Mouse (Mus musculus): ENCODE results near the gene Lrpprc. TPM values are rescaled to one million over a fixed set of nuclear protein-coding genes. Genes with fewer than 3 reads are reported as not detected.

Gene Lrpprc
- polyA plus RNA-seq, 1 experiment from 2014 or later: 74.4 TPM

- Histone ChIP-seq H3K9ac (ENCODE audit: low read length) (no peak overlapping the region), H3K36me3 (ENCODE audit: control insufficient read depth, insufficient read depth, low read length) (peaks cover 55% of the 10 kb centered on the region), H3K4me3 (ENCODE audit: control insufficient read depth in 1 of 2, insufficient read depth in 1 of 2, low read depth in 1 of 2, low read length in 2 of 2) (no peak overlapping the region), H3K4me2 (ENCODE audit: low read length) (no peak overlapping the region), H3K9me3 (ENCODE audit: control insufficient read depth, low read length) (no peaks in the 10 kb centered on the region), H3K27ac (replicated peaks in 1 of 2; ENCODE audit: control insufficient read depth in 1 of 2, insufficient read depth in 1 of 2, low read depth in 2 of 2, low read length in 2 of 2) (no peak overlapping the region), H3K27me3 (ENCODE audit: control insufficient read depth, insufficient read depth, low read length) (no peaks in the 10 kb centered on the region), H3K4me1 (ENCODE audit: control insufficient read depth in 2 of 2, insufficient read depth in 2 of 2, low read length in 2 of 2) (no peaks in the 10 kb centered on the region; a peak in 1 of 4 replicates)
- no peak for ATAC-seq (ENCODE audit: insufficient number of reproducible peaks, insufficient read depth, low FRiP score, low read depth)
- 74% methylated on average over 8 of the region's 8 CpGs for WGBS
Measured at GRCm38 (mm10) chr17:84749297-84749696, 41.3 kb downstream of the Lrpprc start.

GRCm38 (mm10) chr17:84748152-84748682 is 42.4 kb downstream of the Lrpprc start:
- no peak overlapping the region for H3K4me3 ChIP-seq (ENCODE audit: control insufficient read depth in 1 of 2, insufficient read depth in 1 of 2, low read depth in 1 of 2, low read length in 2 of 2)
- no peak overlapping the region for H3K9ac ChIP-seq (ENCODE audit: low read length)
- H3K4me1 ChIP-seq (ENCODE audit: control insufficient read depth in 2 of 2, insufficient read depth in 2 of 2, low read length in 2 of 2): peaks cover 2% of the 10 kb centered on the region in 2 experiments; a peak in 3 of 4 replicates
- H3K4me2 ChIP-seq (ENCODE audit: low read length): no peak overlapping the region
- H3K27ac ChIP-seq (replicated peaks in 1 of 2; ENCODE audit: control insufficient read depth in 1 of 2, insufficient read depth in 1 of 2, low read depth in 2 of 2, low read length in 2 of 2): no peak overlapping the region
- no peaks in the 10 kb centered on the region for H3K27me3 ChIP-seq (ENCODE audit: control insufficient read depth, insufficient read depth, low read length)
- no peaks in the 10 kb centered on the region for H3K9me3 ChIP-seq (ENCODE audit: control insufficient read depth, low read length)
- no peak for ATAC-seq (ENCODE audit: insufficient number of reproducible peaks, insufficient read depth, low FRiP score, low read depth)
- H3K36me3 ChIP-seq (ENCODE audit: control insufficient read depth, insufficient read depth, low read length): peaks cover 51% of the 10 kb centered on the region
- 92% methylated on average over 9 of the region's 9 CpGs for WGBS

- 80% methylated on average over 6 of the region's 6 CpGs for WGBS
- Histone ChIP-seq H3K9ac (ENCODE audit: low read length) (no peak overlapping the region), H3K9me3 (ENCODE audit: control insufficient read depth, low read length) (no peaks in the 10 kb centered on the region), H3K36me3 (ENCODE audit: control insufficient read depth, insufficient read depth, low read length) (peaks cover 44% of the 10 kb centered on the region), H3K27me3 (ENCODE audit: control insufficient read depth, insufficient read depth, low read length) (no peaks in the 10 kb centered on the region), H3K4me1 (ENCODE audit: control insufficient read depth in 2 of 2, insufficient read depth in 2 of 2, low read length in 2 of 2) (peaks cover 3 to 11% of the 10 kb centered on the region in 2 experiments; a peak in 3 of 4 replicates), H3K4me3 (ENCODE audit: control insufficient read depth in 1 of 2, insufficient read depth in 1 of 2, low read depth in 1 of 2, low read length in 2 of 2) (no peak overlapping the region), H3K4me2 (ENCODE audit: low read length) (no peak overlapping the region), H3K27ac (replicated peaks in 1 of 2; ENCODE audit: control insufficient read depth in 1 of 2, insufficient read depth in 1 of 2, low read depth in 2 of 2, low read length in 2 of 2) (no peak overlapping the region)
- ATAC-seq (ENCODE audit: insufficient number of reproducible peaks, insufficient read depth, low FRiP score, low read depth): no peak
Measured at GRCm38 (mm10) chr17:84747212-84747611, 43.4 kb downstream of the Lrpprc start.

GRCm38 (mm10) chr17:84745001-84745400 is 45.6 kb downstream of the Lrpprc start:
- Histone ChIP-seq H3K4me2 (ENCODE audit: low read length) (no peak overlapping the region), H3K36me3 (ENCODE audit: control insufficient read depth, insufficient read depth, low read length) (peaks cover 25% of the 10 kb centered on the region), H3K4me3 (ENCODE audit: control insufficient read depth in 1 of 2, insufficient read depth in 1 of 2, low read depth in 1 of 2, low read length in 2 of 2) (no peak overlapping the region), H3K27me3 (ENCODE audit: control insufficient read depth, insufficient read depth, low read length) (no peaks in the 10 kb centered on the region), H3K9ac (ENCODE audit: low read length) (no peak overlapping the region), H3K27ac (replicated peaks in 1 of 2; ENCODE audit: control insufficient read depth in 1 of 2, insufficient read depth in 1 of 2, low read depth in 2 of 2, low read length in 2 of 2) (no peak overlapping the region), H3K9me3 (ENCODE audit: control insufficient read depth, low read length) (no peaks in the 10 kb centered on the region), H3K4me1 (ENCODE audit: control insufficient read depth in 2 of 2, insufficient read depth in 2 of 2, low read length in 2 of 2) (peaks cover 3 to 11% of the 10 kb centered on the region in 2 experiments; a peak in 3 of 4 replicates)
- WGBS: 65% methylated on average over 9 of the region's 9 CpGs
- ATAC-seq (ENCODE audit: insufficient number of reproducible peaks, insufficient read depth, low FRiP score, low read depth): no peak

- no peaks in the 10 kb centered on the region for H3K9me3 ChIP-seq (ENCODE audit: control insufficient read depth, low read length)
- WGBS: 80% methylated on average over 4 of the region's 4 CpGs
Measured at GRCm38 (mm10) chr17:84744256-84744655, 46.3 kb downstream of the Lrpprc start.

GRCm38 (mm10) chr17:84738073-84738797 is 52.4 kb downstream of the Lrpprc start:
- Histone ChIP-seq H3K4me1 (ENCODE audit: control insufficient read depth in 2 of 2, insufficient read depth in 2 of 2, low read length in 2 of 2) (peaks cover 2 to 9% of the 10 kb centered on the region in 2 experiments; a peak in 3 of 4 replicates), H3K4me3 (ENCODE audit: control insufficient read depth in 1 of 2, insufficient read depth in 1 of 2, low read depth in 1 of 2, low read length in 2 of 2) (no peak overlapping the region), H3K27me3 (ENCODE audit: control insufficient read depth, insufficient read depth, low read length) (no peaks in the 10 kb centered on the region), H3K27ac (replicated peaks in 1 of 2; ENCODE audit: control insufficient read depth in 1 of 2, insufficient read depth in 1 of 2, low read depth in 2 of 2, low read length in 2 of 2) (no peak overlapping the region), H3K36me3 (ENCODE audit: control insufficient read depth, insufficient read depth, low read length) (peaks cover 32% of the 10 kb centered on the region), H3K9me3 (ENCODE audit: control insufficient read depth, low read length) (no peaks in the 10 kb centered on the region), H3K9ac (ENCODE audit: low read length) (no peak overlapping the region), H3K4me2 (ENCODE audit: low read length) (no peak overlapping the region)
- WGBS: 89% methylated on average over 9 of the region's 9 CpGs
- ATAC-seq (ENCODE audit: insufficient number of reproducible peaks, insufficient read depth, low FRiP score, low read depth): no peak

More at GRCm38 (mm10) chr17:84744256-84744655, 46.3 kb downstream of the Lrpprc start:
- no peak overlapping the region for H3K4me2 ChIP-seq (ENCODE audit: low read length)
- peaks cover 22% of the 10 kb centered on the region for H3K36me3 ChIP-seq (ENCODE audit: control insufficient read depth, insufficient read depth, low read length)
- H3K4me1 ChIP-seq (ENCODE audit: control insufficient read depth in 2 of 2, insufficient read depth in 2 of 2, low read length in 2 of 2): peaks cover 3 to 11% of the 10 kb centered on the region in 2 experiments; a peak in 3 of 4 replicates
- no peak overlapping the region for H3K9ac ChIP-seq (ENCODE audit: low read length)
- no peaks in the 10 kb centered on the region for H3K27me3 ChIP-seq (ENCODE audit: control insufficient read depth, insufficient read depth, low read length)
- no peak for ATAC-seq (ENCODE audit: insufficient number of reproducible peaks, insufficient read depth, low FRiP score, low read depth)
- no peak overlapping the region for H3K4me3 ChIP-seq (ENCODE audit: control insufficient read depth in 1 of 2, insufficient read depth in 1 of 2, low read depth in 1 of 2, low read length in 2 of 2)
- no peak overlapping the region for H3K27ac ChIP-seq (replicated peaks in 1 of 2; ENCODE audit: control insufficient read depth in 1 of 2, insufficient read depth in 1 of 2, low read depth in 2 of 2, low read length in 2 of 2)

- H3K4me2 ChIP-seq (ENCODE audit: low read length): no peak overlapping the region
- peaks cover 36% of the 10 kb centered on the region for H3K36me3 ChIP-seq (ENCODE audit: control insufficient read depth, insufficient read depth, low read length)
- no peaks in the 10 kb centered on the region for H3K9me3 ChIP-seq (ENCODE audit: control insufficient read depth, low read length)
- ATAC-seq (ENCODE audit: insufficient number of reproducible peaks, insufficient read depth, low FRiP score, low read depth): no peak
- H3K9ac ChIP-seq (ENCODE audit: low read length): no peak overlapping the region
- H3K4me3 ChIP-seq (ENCODE audit: control insufficient read depth in 1 of 2, insufficient read depth in 1 of 2, low read depth in 1 of 2, low read length in 2 of 2): no peak overlapping the region
- H3K27ac ChIP-seq (replicated peaks in 1 of 2; ENCODE audit: control insufficient read depth in 1 of 2, insufficient read depth in 1 of 2, low read depth in 2 of 2, low read length in 2 of 2): no peak overlapping the region
- WGBS: 63% methylated on average over 9 of the region's 9 CpGs
- no peaks in the 10 kb centered on the region for H3K27me3 ChIP-seq (ENCODE audit: control insufficient read depth, insufficient read depth, low read length)
- H3K4me1 ChIP-seq (ENCODE audit: control insufficient read depth in 2 of 2, insufficient read depth in 2 of 2, low read length in 2 of 2): no peaks in the 10 kb centered on the region
Measured at GRCm38 (mm10) chr17:84736719-84737118, 53.9 kb downstream of the Lrpprc start.
